Mouse (Mus musculus) cortical plate, adult 2 months (tissue): ENCODE measurements around the gene Ostc.

ENCODE experiments used
- CTCF ChIP-seq: fragments of 200-500 bp; IDR thresholded peaks from 2 replicates; pipeline ENCODE4 v1.5.1; 2011; ENCODE audit warnings: mild to moderate bottlenecking, control low read depth, low read length; ENCODE audit not compliant: insufficient read depth; ENCODE audit errors: extremely low read depth
- POLR2A ChIP-seq: fragments of 200-500 bp; IDR thresholded peaks from 2 replicates; pipeline ENCODE4 v1.6.1; 2011; ENCODE audit warnings: mild to moderate bottlenecking, low read length, control low read depth; ENCODE audit not compliant: insufficient read depth; ENCODE audit errors: extremely low read depth

- TF ChIP-seq POLR2A (no peak), CTCF (no peak)
Measured at GRCm38 (mm10) chr3:130662496-130662895, 46.7 kb downstream of the Ostc start.
